Mouse (Mus musculus): ENCODE measurements around the gene Auh. TPM values are rescaled to one million over a fixed set of nuclear protein-coding genes. Genes with fewer than 3 reads are reported as not detected.

The Auh gene
- polyA plus RNA-seq, 1 experiment, result 146 TPM

DNA sequence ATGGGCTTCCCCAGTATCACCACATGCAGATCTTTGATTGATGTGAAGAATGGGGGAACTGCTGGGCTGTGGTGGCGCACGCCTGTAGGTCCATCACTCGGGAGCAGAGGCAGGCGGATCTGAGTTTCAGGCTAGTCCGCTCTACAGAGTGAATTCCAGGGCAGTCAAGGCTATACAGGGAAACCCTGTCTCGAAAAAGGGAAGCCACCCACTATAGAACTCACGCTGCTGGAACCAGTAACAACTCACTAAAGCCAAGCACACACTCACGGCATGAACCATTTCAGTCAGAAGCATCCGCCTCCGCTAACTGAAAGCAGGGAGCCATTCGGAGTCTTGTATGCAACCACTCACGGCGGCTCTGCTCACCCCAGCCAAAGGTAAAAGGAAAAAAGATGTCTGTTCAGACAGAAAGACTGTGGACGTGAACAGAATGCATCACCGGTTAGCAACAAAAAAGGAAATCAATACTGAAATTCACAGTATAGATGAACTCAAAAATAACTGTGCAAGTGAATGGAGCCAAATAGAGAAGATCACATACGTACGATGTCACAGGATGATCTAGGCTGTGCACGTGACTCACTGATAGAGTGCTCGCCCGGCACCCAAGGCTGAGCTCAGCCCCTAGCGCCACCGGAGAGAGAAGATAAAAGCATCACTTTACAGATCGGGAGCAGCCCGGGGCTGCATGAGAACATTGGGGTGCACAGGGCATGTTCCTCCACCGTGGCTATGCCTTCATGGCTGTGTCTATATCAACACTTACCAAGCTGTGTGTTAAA, 53.7 kb downstream of the Auh start:
- H3K4me3 ChIP-seq (replicated peaks; ENCODE audit: insufficient read depth, low read depth, low read length), result no peak overlapping the region
- WGBS, result 78% methylated on average over 25 of the region's 25 CpGs
- H3K27ac ChIP-seq (ENCODE audit: insufficient read depth, low read length), result no peak overlapping the region
- H3K27me3 ChIP-seq (ENCODE audit: control insufficient read depth, insufficient read depth, low read length), result no peaks in the 10 kb centered on the region
- peaks cover 15% of the 10 kb centered on the region for H3K4me1 ChIP-seq (ENCODE audit: control insufficient read depth, insufficient read depth, low read length)
- no peak for DNase-seq
- TF ChIP-seq CTCF (IDR thresholded peaks at IDR 0.05; ENCODE audit: borderline replicate concordance, insufficient read depth, low read depth, low read length), result no peak
- TF ChIP-seq POLR2A (IDR thresholded peaks at IDR 0.05; ENCODE audit: borderline replicate concordance, insufficient read depth, low read length), result no peak

DNA sequence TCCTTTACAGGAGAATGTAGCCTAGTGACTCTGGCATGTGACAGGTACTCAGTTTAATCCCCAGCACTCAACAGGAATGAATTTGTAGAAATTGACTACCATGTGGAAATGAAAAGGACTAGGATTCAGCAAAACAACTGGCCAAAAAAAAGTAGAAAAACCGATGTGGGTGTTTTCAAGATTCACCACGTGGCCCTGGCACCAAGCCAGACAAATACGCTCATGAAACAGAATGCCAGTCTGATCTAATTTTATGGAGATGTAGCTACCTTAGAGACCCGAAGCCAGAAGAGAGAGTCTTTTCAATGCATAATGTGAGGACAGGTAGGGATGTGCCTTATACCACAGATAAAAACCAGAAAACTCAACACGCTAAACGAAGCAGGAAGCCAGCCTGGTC, 54.4 kb downstream of the Auh start:
- Histone ChIP-seq H3K4me1 (ENCODE audit: control insufficient read depth, insufficient read depth, low read length) (peaks cover 9% of the 10 kb centered on the region), H3K27ac (ENCODE audit: insufficient read depth, low read length) (no peak overlapping the region), H3K27me3 (ENCODE audit: control insufficient read depth, insufficient read depth, low read length) (no peaks in the 10 kb centered on the region), H3K4me3 (replicated peaks; ENCODE audit: insufficient read depth, low read depth, low read length) (no peak overlapping the region)
- TF ChIP-seq POLR2A (IDR thresholded peaks at IDR 0.05; ENCODE audit: borderline replicate concordance, insufficient read depth, low read length) (no peak), CTCF (IDR thresholded peaks at IDR 0.05; ENCODE audit: borderline replicate concordance, insufficient read depth, low read depth, low read length) (no peak)
- no peak for DNase-seq
- WGBS, result 27% methylated on average over 6 of the region's 6 CpGs

DNA sequence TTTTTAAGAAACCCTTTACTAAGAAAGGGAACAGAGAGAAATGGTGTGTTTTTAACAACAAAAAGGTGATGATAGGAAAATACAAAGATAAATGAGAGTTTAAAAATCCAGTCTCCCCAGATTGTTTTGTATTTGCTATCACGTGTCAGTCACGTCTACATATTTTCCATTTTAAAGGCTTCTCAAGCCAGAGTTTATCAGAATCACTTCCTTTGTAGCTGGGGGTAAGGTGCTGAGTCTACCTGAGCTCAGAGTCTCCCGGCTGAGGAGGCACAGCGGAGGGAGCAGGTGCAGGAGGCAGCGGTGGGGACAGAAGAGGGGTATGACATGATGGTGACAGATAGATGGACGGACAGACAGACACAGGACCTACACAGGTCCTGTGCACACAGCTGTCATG, 55.1 kb downstream of the Auh start:
- whole genome bisulfite sequencing, result 93% methylated on average over 6 of the region's 6 CpGs
- DNase-seq, result no peak

GRCm38 (mm10) chr13:52873923-52874322, 55.6 kb downstream of the Auh start:
- no peaks in the 10 kb centered on the region; the same call in 1 of the 2 replicates for H3K4me1 ChIP-seq (ENCODE audit: control insufficient read depth, insufficient read depth, low read length)
- no peaks in the 10 kb centered on the region for H3K27me3 ChIP-seq (ENCODE audit: control insufficient read depth, insufficient read depth, low read length)
- TF ChIP-seq POLR2A (IDR thresholded peaks at IDR 0.05; ENCODE audit: borderline replicate concordance, insufficient read depth, low read length) (no peak), CTCF (IDR thresholded peaks at IDR 0.05; ENCODE audit: borderline replicate concordance, insufficient read depth, low read depth, low read length) (no peak)
- no peak for DNase-seq
- no peak overlapping the region for H3K27ac ChIP-seq (ENCODE audit: insufficient read depth, low read length)
- no peak overlapping the region for H3K4me3 ChIP-seq (replicated peaks; ENCODE audit: insufficient read depth, low read depth, low read length)
- WGBS, result 92% methylated on average over 11 of the region's 11 CpGs

More for the DNA sequence above, 55.1 kb downstream of the Auh start:
- H3K4me3 ChIP-seq (replicated peaks; ENCODE audit: insufficient read depth, low read depth, low read length), result no peak overlapping the region
- H3K4me1 ChIP-seq (ENCODE audit: control insufficient read depth, insufficient read depth, low read length), result peaks cover 1% of the 10 kb centered on the region
- no peaks in the 10 kb centered on the region for H3K27me3 ChIP-seq (ENCODE audit: control insufficient read depth, insufficient read depth, low read length)
- TF ChIP-seq CTCF (IDR thresholded peaks at IDR 0.05; ENCODE audit: borderline replicate concordance, insufficient read depth, low read depth, low read length), result no peak
- no peak for TF ChIP-seq POLR2A (IDR thresholded peaks at IDR 0.05; ENCODE audit: borderline replicate concordance, insufficient read depth, low read length)
- H3K27ac ChIP-seq (ENCODE audit: insufficient read depth, low read length), result no peak overlapping the region

GRCm38 (mm10) chr13:52866005-52866792, 63.3 kb downstream of the Auh start:
- no peak overlapping the region for H3K4me3 ChIP-seq (replicated peaks; ENCODE audit: insufficient read depth, low read depth, low read length)
- no peaks in the 10 kb centered on the region for H3K4me1 ChIP-seq (ENCODE audit: control insufficient read depth, insufficient read depth, low read length)
- no peaks in the 10 kb centered on the region for H3K27me3 ChIP-seq (ENCODE audit: control insufficient read depth, insufficient read depth, low read length)
- TF ChIP-seq CTCF (IDR thresholded peaks at IDR 0.05; ENCODE audit: borderline replicate concordance, insufficient read depth, low read depth, low read length), result no peak
- TF ChIP-seq POLR2A (IDR thresholded peaks at IDR 0.05; ENCODE audit: borderline replicate concordance, insufficient read depth, low read length), result no peak
- 62% methylated on average over 15 of the region's 15 CpGs for WGBS
- no peak for DNase-seq
- H3K27ac ChIP-seq (ENCODE audit: insufficient read depth, low read length), result no peak overlapping the region

- TF ChIP-seq POLR2A (IDR thresholded peaks at IDR 0.05; ENCODE audit: borderline replicate concordance, insufficient read depth, low read length) (no peak), CTCF (IDR thresholded peaks at IDR 0.05; ENCODE audit: borderline replicate concordance, insufficient read depth, low read depth, low read length) (no peak)
- Histone ChIP-seq H3K27me3 (ENCODE audit: control insufficient read depth, insufficient read depth, low read length) (no peaks in the 10 kb centered on the region), H3K4me1 (ENCODE audit: control insufficient read depth, insufficient read depth, low read length) (peaks cover 11% of the 10 kb centered on the region), H3K27ac (ENCODE audit: insufficient read depth, low read length) (no peak overlapping the region), H3K4me3 (replicated peaks; ENCODE audit: insufficient read depth, low read depth, low read length) (no peak overlapping the region)
- WGBS, result 95% methylated on average over 8 of the region's 8 CpGs
- no peak for DNase-seq
Observed at GRCm38 (mm10) chr13:52863436-52863835, 66.0 kb downstream of the Auh start.

DNA sequence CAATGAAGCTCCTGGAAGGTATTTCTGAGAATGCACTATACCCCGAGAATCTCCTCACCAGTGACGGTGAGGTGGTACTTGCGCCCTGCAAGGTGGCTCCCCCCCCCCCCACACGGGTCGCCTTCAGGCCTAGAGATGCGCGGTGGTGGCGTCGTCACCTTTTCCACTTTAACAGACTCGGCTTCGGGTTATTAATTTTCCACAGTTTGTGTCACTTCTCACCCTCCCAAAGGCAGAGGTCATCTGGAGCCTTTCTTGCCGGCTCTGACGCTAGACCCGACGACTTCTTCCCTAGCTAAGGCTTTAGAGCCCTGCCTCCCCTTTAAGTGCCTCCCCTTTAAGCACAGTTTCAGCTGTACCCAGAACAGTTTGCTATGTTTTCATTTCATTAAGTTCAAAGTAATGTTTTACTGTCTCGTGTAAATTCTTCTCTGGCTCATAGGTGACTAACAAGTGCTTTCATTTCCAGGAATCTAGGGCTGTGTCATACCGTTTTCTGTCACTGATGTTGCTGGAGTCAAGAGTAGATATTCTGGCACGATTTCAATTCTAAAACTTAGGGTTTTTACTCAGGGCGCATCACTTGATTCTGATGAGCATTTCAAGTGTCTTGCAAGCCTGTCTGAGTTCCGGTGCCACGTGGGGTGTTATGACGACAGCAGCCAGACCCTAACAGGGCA, 69.3 kb downstream of the Auh start:
- TF ChIP-seq POLR2A (IDR thresholded peaks at IDR 0.05; ENCODE audit: borderline replicate concordance, insufficient read depth, low read length), result no peak
- no peak for TF ChIP-seq CTCF (IDR thresholded peaks at IDR 0.05; ENCODE audit: borderline replicate concordance, insufficient read depth, low read depth, low read length)
- no peak for DNase-seq
- WGBS, result 84% methylated on average over 22 of the region's 22 CpGs
- Histone ChIP-seq H3K27me3 (ENCODE audit: control insufficient read depth, insufficient read depth, low read length) (no peaks in the 10 kb centered on the region), H3K4me3 (replicated peaks; ENCODE audit: insufficient read depth, low read depth, low read length) (no peak overlapping the region), H3K27ac (ENCODE audit: insufficient read depth, low read length) (no peak overlapping the region), H3K4me1 (ENCODE audit: control insufficient read depth, insufficient read depth, low read length) (peaks cover 21% of the 10 kb centered on the region)

Measured in cerebellum, adult 2 months (tissue).